Mouse (Mus musculus): ENCODE data around the gene Olfr31. TPM values are rescaled to one million over a fixed set of nuclear protein-coding genes. Genes with fewer than 3 reads are reported as not detected.

Gene Olfr31
- polyA plus RNA-seq, 1 experiment from 2014 or later = not detected

DNA sequence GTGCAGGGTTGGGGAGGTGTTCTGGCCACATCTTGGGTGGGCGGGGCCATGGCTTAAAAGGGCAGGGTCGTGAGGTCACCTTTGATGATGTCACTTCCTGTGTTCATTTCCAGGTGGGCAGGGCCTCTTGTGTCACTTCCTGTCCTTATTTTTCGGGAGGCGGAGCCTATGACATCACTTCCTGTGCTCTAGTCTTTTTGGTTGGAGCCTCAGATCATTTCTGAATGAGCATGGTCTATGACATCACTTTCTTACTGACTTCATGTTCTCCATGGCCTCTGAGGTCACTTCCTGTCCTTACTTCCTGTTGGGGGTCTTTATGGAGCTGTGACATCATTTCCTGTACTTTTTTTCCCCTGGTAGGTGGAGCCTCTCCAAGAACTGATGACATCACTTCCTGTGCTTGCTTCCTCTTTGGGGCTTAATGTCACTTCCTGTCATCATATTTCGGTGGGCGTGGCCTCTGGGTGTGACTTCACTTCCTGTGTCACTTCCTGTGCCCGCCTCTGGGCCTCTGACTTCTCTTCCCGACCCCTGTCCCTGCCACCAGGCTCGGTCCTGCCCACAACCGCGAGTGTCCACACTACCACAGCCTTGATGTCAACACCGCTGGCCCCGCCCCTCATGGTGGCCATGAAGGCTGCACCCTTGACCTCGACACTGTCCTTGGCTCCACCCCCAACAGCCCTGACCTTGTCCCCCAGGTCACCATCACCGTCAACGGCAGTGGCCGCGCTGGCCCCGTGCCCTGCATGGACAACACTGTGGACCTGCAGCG is 27.0 kb downstream of the Olfr31 start:
- Histone ChIP-seq H3K27me3 (no peaks in the 10 kb centered on the region), H3K9ac (no peak overlapping the region), H3K4me3 (replicated peaks) (no peak overlapping the region), H3K27ac (replicated peaks) (no peak overlapping the region), H3K36me3 (peaks cover 7% of the 10 kb centered on the region; the same call in 1 of the 2 replicates), H3K4me1 (peaks cover 6% of the 10 kb centered on the region; the same call in 1 of the 2 replicates), H3K9me3 (replicated peaks) (peaks cover 56% of the 10 kb centered on the region), H3K4me2 (replicated peaks) (no peak overlapping the region)
- no peak for ATAC-seq (ENCODE audit: insufficient number of reproducible peaks, low FRiP score, low TSS enrichment, low read depth)
- WGBS = 95% methylated on average over 20 of the region's 20 CpGs

DNA sequence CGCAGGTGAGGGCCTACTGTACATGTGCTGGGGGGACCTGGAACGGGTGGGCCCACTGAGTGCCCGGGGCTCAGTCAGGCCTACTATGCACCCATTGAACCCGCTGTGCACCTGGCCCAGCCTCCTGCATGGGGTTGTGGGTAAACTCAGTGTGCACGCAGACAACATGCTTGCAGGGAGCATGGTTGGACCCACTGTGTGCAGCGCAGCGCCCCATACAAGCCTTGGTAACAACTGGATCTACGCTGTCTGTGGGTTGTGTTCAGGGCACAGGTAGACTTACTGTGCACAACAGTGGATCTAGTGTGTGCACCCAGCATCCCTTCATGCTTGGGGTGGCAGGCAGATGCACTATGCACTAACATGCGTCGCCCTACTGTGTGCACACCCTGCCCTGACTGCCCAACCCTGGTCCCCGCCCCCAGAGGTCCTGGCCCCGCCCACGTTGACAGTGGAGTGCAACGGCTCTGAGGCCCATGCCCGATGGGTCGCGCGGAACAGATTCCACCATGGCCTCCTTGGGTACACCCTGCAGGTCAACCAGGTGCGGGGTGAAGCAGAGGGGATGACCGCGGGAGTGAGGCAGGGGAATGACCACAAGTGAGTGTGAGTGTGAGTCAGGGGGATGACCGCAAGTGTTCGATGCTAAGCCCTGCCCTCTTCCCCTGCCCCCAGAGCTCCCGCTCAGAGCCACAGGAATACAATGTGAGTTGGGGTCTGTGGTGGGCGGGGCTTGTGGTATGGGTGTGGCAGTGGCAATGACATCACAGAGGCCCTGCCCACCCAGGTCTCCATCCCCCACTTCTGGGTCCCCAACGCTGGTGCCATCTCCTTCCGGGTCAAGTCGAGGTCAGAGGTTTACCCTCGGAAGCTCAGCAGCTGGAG is 27.9 kb downstream of the Olfr31 start:
- H3K4me1 ChIP-seq = peaks cover 6% of the 10 kb centered on the region; the same call in 1 of the 2 replicates
- H3K27ac ChIP-seq (replicated peaks) = no peak overlapping the region
- H3K9ac ChIP-seq = no peak overlapping the region
- peaks cover 7% of the 10 kb centered on the region; the same call in 1 of the 2 replicates for H3K36me3 ChIP-seq
- peaks cover 63% of the 10 kb centered on the region for H3K9me3 ChIP-seq (replicated peaks)
- 96% methylated on average over 29 of the region's 29 CpGs for WGBS
- H3K4me2 ChIP-seq (replicated peaks) = no peak overlapping the region
- no peaks in the 10 kb centered on the region for H3K27me3 ChIP-seq
- H3K4me3 ChIP-seq (replicated peaks) = no peak overlapping the region
- no peak for ATAC-seq (ENCODE audit: insufficient number of reproducible peaks, low FRiP score, low TSS enrichment, low read depth)

DNA sequence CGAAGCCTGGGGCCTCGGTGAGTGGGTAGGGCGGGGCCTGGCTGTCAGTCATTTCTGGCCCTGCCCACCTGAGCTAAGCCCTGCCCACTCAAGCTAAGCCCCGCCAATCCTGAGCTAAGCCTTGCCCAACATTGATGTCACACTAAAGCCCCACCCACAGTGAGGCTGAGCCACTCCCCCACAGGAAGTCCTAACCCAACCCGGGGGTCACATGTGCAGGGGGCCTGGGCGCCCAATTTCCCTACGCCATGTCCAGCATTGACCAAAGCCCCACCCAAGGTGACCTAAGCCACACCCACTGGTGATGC is 28.5 kb downstream of the Olfr31 start:
- Histone ChIP-seq H3K9ac (no peak overlapping the region), H3K27me3 (no peaks in the 10 kb centered on the region), H3K36me3 (peaks cover 7% of the 10 kb centered on the region; the same call in 1 of the 2 replicates), H3K27ac (replicated peaks) (no peak overlapping the region), H3K4me3 (replicated peaks) (no peak overlapping the region), H3K9me3 (replicated peaks) (peaks cover 63% of the 10 kb centered on the region), H3K4me2 (replicated peaks) (no peak overlapping the region), H3K4me1 (peaks cover 6% of the 10 kb centered on the region; the same call in 1 of the 2 replicates)
- WGBS = 96% methylated on average over 7 of the region's 7 CpGs
- ATAC-seq (ENCODE audit: insufficient number of reproducible peaks, low FRiP score, low TSS enrichment, low read depth) = no peak; the same call in 1 of the 2 replicates

DNA sequence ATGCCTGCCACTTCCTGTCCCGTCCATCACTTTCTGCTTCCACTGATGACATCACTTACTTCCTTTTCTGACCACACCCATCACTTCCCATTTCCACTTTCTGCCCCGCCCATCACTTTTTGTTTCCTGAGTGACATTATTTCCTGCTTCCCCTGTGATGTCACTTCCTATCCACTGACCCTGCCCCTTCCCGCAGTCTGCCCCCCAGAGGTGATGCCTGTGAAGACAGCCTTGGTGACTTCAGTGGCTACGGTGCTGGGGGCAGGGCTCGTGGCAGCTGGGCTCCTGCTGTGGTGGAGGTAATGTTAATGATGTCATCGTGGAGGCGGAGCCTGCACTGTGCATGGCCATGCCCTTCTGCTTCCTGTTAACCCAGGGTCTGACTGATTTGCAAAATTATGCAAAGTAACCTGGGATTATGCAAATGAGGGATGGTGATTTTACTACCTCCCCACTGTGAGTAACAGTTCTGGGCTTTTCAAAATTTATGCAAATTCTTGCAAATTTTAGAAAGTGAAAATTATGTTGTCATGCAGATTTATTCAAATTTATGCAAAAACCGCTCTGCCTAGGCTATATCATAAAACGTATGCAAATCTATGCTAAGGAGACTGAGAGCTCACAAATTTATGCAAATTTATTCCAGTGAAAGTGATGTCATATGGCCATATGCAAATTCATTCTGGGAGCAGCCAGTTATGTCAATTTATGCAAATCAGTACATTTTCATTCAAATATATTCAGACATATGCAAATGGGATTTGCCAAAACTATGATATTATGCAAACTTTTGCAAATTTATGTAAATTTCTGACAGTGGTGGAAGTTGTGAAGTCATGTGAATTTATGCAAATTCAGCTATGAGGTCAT is 29.3 kb downstream of the Olfr31 start:
- Histone ChIP-seq H3K4me3 (replicated peaks) (no peak overlapping the region), H3K4me2 (replicated peaks) (no peak overlapping the region), H3K27ac (replicated peaks) (no peak overlapping the region), H3K9me3 (replicated peaks) (peaks cover 60% of the 10 kb centered on the region), H3K9ac (no peak overlapping the region), H3K4me1 (no peaks in the 10 kb centered on the region), H3K27me3 (no peaks in the 10 kb centered on the region), H3K36me3 (peaks cover 7% of the 10 kb centered on the region; the same call in 1 of the 2 replicates)
- ATAC-seq (ENCODE audit: insufficient number of reproducible peaks, low FRiP score, low TSS enrichment, low read depth) = no peak
- 94% methylated on average over 9 of the region's 9 CpGs for WGBS

DNA sequence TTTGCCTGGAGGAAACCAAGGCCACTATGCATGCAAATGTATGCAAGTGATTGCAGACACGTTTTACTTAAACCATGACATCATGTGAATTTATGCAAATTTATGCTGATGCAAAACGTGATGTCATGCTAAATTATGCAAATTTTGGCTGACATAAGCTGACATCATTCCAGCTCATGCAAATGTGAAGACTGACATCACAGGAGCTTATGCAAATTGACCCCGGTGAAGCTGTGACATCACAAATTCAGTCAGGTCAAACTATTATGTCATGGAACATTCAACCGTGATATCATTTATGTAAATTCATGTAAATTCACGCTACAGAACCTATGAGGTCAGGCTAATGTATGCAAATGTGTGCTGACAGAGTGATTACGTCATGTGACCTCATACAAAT is 30.0 kb downstream of the Olfr31 start:
- no peak overlapping the region for H3K27ac ChIP-seq (replicated peaks)
- no peak overlapping the region for H3K4me3 ChIP-seq (replicated peaks)
- H3K36me3 ChIP-seq = peaks cover 7% of the 10 kb centered on the region; the same call in 1 of the 2 replicates
- H3K9me3 ChIP-seq (replicated peaks) = peaks cover 54% of the 10 kb centered on the region
- no peak overlapping the region for H3K9ac ChIP-seq
- no peaks in the 10 kb centered on the region for H3K27me3 ChIP-seq
- no peak overlapping the region for H3K4me2 ChIP-seq (replicated peaks)
- H3K4me1 ChIP-seq = no peaks in the 10 kb centered on the region
- WGBS = 80% methylated on average over 6 of the region's 6 CpGs
- no peak for ATAC-seq (ENCODE audit: insufficient number of reproducible peaks, low FRiP score, low TSS enrichment, low read depth)

DNA sequence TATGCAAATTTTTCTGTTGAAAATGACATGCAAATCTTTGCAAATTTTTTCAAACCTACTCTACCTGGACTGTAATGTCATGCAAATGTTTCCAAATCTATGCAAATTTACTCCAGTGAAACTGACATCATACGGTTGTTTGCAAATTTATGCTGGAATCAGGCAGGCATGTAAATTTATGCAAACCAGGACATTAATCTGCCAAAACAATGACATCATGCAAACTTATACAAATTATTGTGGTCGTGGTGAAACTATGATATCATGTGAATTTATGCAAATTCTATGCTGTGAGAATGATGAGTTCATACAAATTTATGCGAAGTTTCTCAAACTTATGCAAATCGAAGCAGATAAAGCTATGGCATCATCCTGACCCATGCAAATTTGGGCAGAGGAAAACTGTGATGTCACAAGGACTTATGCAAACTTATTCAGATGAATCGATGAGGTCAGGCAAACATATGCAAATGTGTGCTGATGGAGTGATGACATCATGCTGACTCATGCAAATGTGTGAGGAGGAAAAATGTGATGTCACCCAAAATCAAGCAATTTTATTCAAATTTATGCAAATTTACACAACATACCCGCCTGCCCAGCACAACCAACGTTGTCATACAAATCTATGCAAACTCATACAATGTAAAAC is 30.6 kb downstream of the Olfr31 start:
- Histone ChIP-seq H3K4me3 (replicated peaks) (no peak overlapping the region), H3K27ac (replicated peaks) (no peak overlapping the region), H3K4me2 (replicated peaks) (no peak overlapping the region), H3K9me3 (replicated peaks) (peaks cover 47% of the 10 kb centered on the region), H3K27me3 (no peaks in the 10 kb centered on the region), H3K9ac (no peak overlapping the region), H3K36me3 (peaks cover 7% of the 10 kb centered on the region; the same call in 1 of the 2 replicates), H3K4me1 (no peaks in the 10 kb centered on the region)
- WGBS = 87% methylated on average over 7 of the region's 7 CpGs
- ATAC-seq (ENCODE audit: insufficient number of reproducible peaks, low FRiP score, low TSS enrichment, low read depth) = no peak

DNA sequence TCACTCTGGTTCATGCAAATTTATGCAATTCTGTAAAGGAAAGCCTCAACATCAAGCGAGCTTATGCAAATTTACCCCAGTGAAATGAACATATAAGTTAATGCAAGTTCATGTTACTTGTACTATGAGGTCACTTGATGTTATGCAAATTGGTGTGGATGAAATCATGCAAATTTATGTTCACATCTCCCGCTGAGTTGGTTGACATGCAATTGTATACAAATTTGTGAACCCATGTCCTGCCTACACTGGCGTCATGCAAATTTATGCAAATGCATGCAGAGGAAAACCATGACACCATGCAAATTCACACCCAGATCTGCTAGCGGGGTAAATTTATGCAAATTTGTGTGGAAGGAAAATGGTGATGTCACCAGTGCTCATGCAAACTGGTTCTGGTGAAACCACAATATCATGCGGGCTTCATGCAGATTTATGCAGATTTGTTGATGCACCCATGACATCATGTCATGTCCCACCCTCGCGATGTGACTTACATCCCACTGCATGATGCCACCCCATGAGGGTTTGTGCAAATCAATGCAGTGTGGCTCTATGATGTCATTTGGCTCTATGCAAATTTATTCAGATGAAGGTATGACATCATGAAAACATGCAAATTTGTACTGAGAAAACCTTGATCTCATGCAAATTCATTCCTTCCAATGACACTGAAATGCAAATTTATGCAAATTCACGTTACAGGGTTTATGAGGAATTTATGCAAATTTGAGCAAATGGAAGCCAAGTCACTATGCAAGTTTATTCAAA is 31.3 kb downstream of the Olfr31 start:
- H3K9me3 ChIP-seq (replicated peaks) = peaks cover 43% of the 10 kb centered on the region
- H3K4me3 ChIP-seq (replicated peaks) = no peak overlapping the region
- no peak overlapping the region for H3K9ac ChIP-seq
- H3K27me3 ChIP-seq = no peaks in the 10 kb centered on the region
- no peak for ATAC-seq (ENCODE audit: insufficient number of reproducible peaks, low FRiP score, low TSS enrichment, low read depth)
- no peaks in the 10 kb centered on the region for H3K4me1 ChIP-seq
- no peak overlapping the region for H3K27ac ChIP-seq (replicated peaks)
- 92% methylated on average over 8 of the region's 8 CpGs for whole genome bisulfite sequencing
- H3K36me3 ChIP-seq = peaks cover 7% of the 10 kb centered on the region; the same call in 1 of the 2 replicates
- no peak overlapping the region for H3K4me2 ChIP-seq (replicated peaks)

DNA sequence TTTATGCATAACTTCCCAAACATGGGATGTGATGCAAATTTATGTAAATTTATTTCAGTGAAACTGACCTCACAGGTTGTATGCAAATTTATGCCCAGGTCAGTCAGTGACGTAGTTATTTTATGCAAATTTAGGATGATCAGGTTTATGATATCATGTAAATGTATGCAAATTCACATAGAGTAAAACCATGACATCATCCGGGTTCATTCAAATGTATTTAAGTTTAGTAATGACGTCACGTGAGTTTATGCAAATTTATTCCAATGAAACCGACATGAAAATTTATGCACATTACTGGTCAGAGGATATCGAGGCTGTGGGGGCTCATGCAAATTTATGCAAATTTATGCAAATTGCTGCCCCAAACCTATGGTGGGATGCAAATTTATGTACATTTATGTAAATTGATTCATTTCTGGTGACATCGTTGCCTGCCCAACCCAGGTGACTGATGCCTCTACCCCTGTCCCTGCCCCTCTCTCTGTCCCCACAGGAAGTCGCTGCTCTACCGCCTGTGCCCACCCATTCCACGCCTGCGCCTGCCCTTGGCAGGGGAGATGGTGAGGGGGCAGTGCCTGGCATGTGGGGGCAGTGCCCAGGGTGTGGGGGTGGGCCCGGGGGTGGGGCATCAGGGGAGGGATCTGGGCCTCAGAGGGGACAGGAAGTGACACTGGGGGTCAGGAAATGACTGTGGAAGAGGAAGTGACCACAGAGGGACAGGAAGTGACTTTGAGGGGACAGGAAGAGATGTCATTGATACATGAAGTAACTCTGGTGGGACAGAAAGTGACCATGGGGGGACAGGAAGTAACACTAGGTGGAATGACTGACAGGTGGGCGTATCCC is 32.1 kb downstream of the Olfr31 start:
- Histone ChIP-seq H3K9me3 (replicated peaks) (peaks cover 35% of the 10 kb centered on the region), H3K27ac (replicated peaks) (no peak overlapping the region), H3K4me3 (replicated peaks) (no peak overlapping the region), H3K4me2 (replicated peaks) (no peak overlapping the region), H3K36me3 (0 out of 2 replicates have a peak, but pooled peaks cover 7% of the 10 kb centered on the region), H3K9ac (no peak overlapping the region), H3K27me3 (no peaks in the 10 kb centered on the region), H3K4me1 (no peaks in the 10 kb centered on the region)
- ATAC-seq (ENCODE audit: insufficient number of reproducible peaks, low FRiP score, low TSS enrichment, low read depth) = no peak
- WGBS = 95% methylated on average over 13 of the region's 13 CpGs

DNA sequence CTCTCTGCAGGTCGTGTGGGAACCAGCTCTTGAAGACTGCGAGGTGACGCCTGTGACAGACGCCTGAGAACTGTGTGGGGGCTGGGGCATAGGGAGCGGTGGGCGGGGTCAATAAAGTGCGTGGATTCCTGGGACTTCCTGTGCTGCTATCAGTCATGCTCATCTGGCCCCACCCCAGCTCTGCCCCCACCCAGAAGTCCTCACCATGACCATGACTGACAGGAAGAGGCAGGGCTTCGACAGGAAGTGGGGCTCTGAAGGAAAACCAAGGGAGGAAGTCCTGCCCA is 32.7 kb downstream of the Olfr31 start:
- H3K4me1 ChIP-seq = no peaks in the 10 kb centered on the region
- no peak overlapping the region for H3K27ac ChIP-seq (replicated peaks)
- no peaks in the 10 kb centered on the region for H3K27me3 ChIP-seq
- no peak for ATAC-seq (ENCODE audit: insufficient number of reproducible peaks, low FRiP score, low TSS enrichment, low read depth)
- WGBS = 95% methylated on average over 8 of the region's 8 CpGs
- no peak overlapping the region for H3K4me2 ChIP-seq (replicated peaks)
- no peak overlapping the region for H3K9ac ChIP-seq
- 0 out of 2 replicates have a peak, but pooled peaks cover 3% of the 10 kb centered on the region for H3K36me3 ChIP-seq
- H3K4me3 ChIP-seq (replicated peaks) = no peak overlapping the region
- H3K9me3 ChIP-seq (replicated peaks) = peaks cover 30% of the 10 kb centered on the region

Measured in embryonic facial prominence, embryonic 15.5 days (tissue).